Comparison of ENCODE assay signal across 12 mouse cellular contexts in genomic region chr4:139242607-139242955, GRCm38 (mm10). TPM values are rescaled to one million over a fixed set of nuclear protein-coding genes. Genes with fewer than 3 reads are reported as not detected.
A peak's percentile ranks its signal among the peaks of the same experiment; 100 is the strongest.
DNase-seq lines count a peak whose midpoint lies in the region; ATAC-seq and TF ChIP-seq lines count a peak whose summit lies in the region.
"Had no signal": no experiment of that assay in that cellular context is flagged by ENCODE, and none has a peak within 500 bp of the region (broad histone marks: within the 10 kb centered on the region; RNA-seq: fewer than 3 reads in every experiment).

No protein-coding gene starts in this region.

- peak overlapping the region; percentile 17 for H3K27ac ChIP-seq in kidney, adult 2 months (ENCODE audit: insufficient read depth, low read depth, low read length)
- H3K27ac ChIP-seq in embryonic facial prominence, embryonic 15.5 days (replicated peaks), result peak overlapping the region; percentile 65
- H3K27ac ChIP-seq in heart, embryonic 12.5 days (ENCODE audit: poor library complexity, severe bottlenecking), result peak overlapping the region; percentile 81
- peak overlapping the region; percentile 47 for H3K27ac ChIP-seq in limb, embryonic 10.5 days
- H3K27ac ChIP-seq: neural tube, embryonic 12.5 days had no signal

- TF ChIP-seq CTCF in kidney, adult 2 months (conservative IDR thresholded peaks at IDR 0.05; ENCODE audit: insufficient read depth, insufficient read length, low read depth, low read length), result no peak

- peak; percentile 61 for DNase-seq in kidney, adult 2 months
- DNase-seq in kidney, postnatal 10 days, result no peak
- no peak for DNase-seq in limb, embryonic 10.5 days (ENCODE audit: low spot score)
- DNase-seq in spleen, postnatal 36 days (ENCODE audit: low spot score in 2 of 2), result no peak
- DNase-seq in cerebellum, postnatal 4 days (ENCODE audit: low spot score in 2 of 2), result no peak
- DNase-seq: cerebellum, postnatal 36 days; midbrain, embryonic 14.5 days had no signal

- H3K27me3 ChIP-seq in kidney, adult 2 months (replicated peaks; ENCODE audit: control insufficient read depth, insufficient read depth, low read length), result no peaks in the 10 kb centered on the region
- H3K27me3 ChIP-seq in embryonic facial prominence, embryonic 15.5 days, result no peaks in the 10 kb centered on the region
- no peaks in the 10 kb centered on the region for H3K27me3 ChIP-seq in heart, embryonic 12.5 days (replicated peaks)
- no peaks in the 10 kb centered on the region for H3K27me3 ChIP-seq in limb, embryonic 10.5 days (ENCODE audit: low read depth, poor library complexity, severe bottlenecking)
- H3K27me3 ChIP-seq: limb, embryonic 15.5 days; neural tube, embryonic 12.5 days had no signal

- no peak for ATAC-seq in embryonic facial prominence, embryonic 15.5 days (ENCODE audit: insufficient number of reproducible peaks, low FRiP score, low TSS enrichment, low read depth)
- ATAC-seq in heart, embryonic 12.5 days (ENCODE audit: insufficient number of reproducible peaks, low FRiP score), result no peak
- ATAC-seq: lung, postnatal 0 days had no signal

- H3K36me3 ChIP-seq in kidney, adult 2 months (ENCODE audit: control insufficient read depth, insufficient read depth, low read length), result peaks cover 1% of the 10 kb centered on the region
- peaks cover 13% of the 10 kb centered on the region; the same call in 1 of the 2 replicates for H3K36me3 ChIP-seq in embryonic facial prominence, embryonic 15.5 days
- H3K36me3 ChIP-seq in heart, embryonic 12.5 days, result peaks cover 49% of the 10 kb centered on the region
- H3K36me3 ChIP-seq in limb, embryonic 10.5 days, result peaks cover 57% of the 10 kb centered on the region

- H3K4me1 ChIP-seq in kidney, adult 2 months (ENCODE audit: control insufficient read depth, insufficient read depth, low read length), result peaks cover 19% of the 10 kb centered on the region
- peaks cover 88% of the 10 kb centered on the region for H3K4me1 ChIP-seq in embryonic facial prominence, embryonic 15.5 days
- peaks cover 84% of the 10 kb centered on the region for H3K4me1 ChIP-seq in heart, embryonic 12.5 days (replicated peaks)
- peaks cover 88% of the 10 kb centered on the region for H3K4me1 ChIP-seq in limb, embryonic 10.5 days

- no peak for TF ChIP-seq POLR2A in kidney, adult 2 months (IDR thresholded peaks at IDR 0.05; ENCODE audit: low read depth, low read length)

- H3K4me3 ChIP-seq in kidney, adult 2 months (ENCODE audit: insufficient read depth, low read depth, low read length), result no peak overlapping the region
- no peak overlapping the region for H3K4me3 ChIP-seq in embryonic facial prominence, embryonic 15.5 days (replicated peaks)
- H3K4me3 ChIP-seq in heart, embryonic 12.5 days, result no peak overlapping the region
- no peak overlapping the region for H3K4me3 ChIP-seq in limb, embryonic 10.5 days
- H3K4me3 ChIP-seq: limb, embryonic 15.5 days; neural tube, embryonic 12.5 days had no signal

- H3K9ac ChIP-seq in embryonic facial prominence, embryonic 15.5 days, result no peak overlapping the region
- no peak overlapping the region for H3K9ac ChIP-seq in heart, embryonic 12.5 days
- H3K9ac ChIP-seq: limb, embryonic 15.5 days; neural tube, embryonic 12.5 days had no signal

- WGBS in kidney, adult 2 months, result 33% methylated on average over 7 of the region's 7 CpGs
- WGBS in embryonic facial prominence, embryonic 15.5 days, result 50% methylated on average over 7 of the region's 7 CpGs
- 44% methylated on average over 7 of the region's 7 CpGs for WGBS in heart, embryonic 12.5 days
- 58% methylated on average over 7 of the region's 7 CpGs for WGBS in limb, embryonic 10.5 days

- H3K9me3 ChIP-seq in embryonic facial prominence, embryonic 15.5 days (replicated peaks), result no peaks in the 10 kb centered on the region
- no peaks in the 10 kb centered on the region for H3K9me3 ChIP-seq in heart, embryonic 12.5 days (replicated peaks)
- H3K9me3 ChIP-seq in limb, embryonic 10.5 days (replicated peaks), result no peaks in the 10 kb centered on the region
- H3K9me3 ChIP-seq: limb, embryonic 15.5 days; neural tube, embryonic 12.5 days had no signal

- no peak overlapping the region for H3K4me2 ChIP-seq in embryonic facial prominence, embryonic 15.5 days (replicated peaks)
- H3K4me2 ChIP-seq in heart, embryonic 12.5 days, result peak overlapping the region; percentile 19; the same call in 1 of the 2 replicates
- H3K4me2 ChIP-seq: limb, embryonic 15.5 days; neural tube, embryonic 12.5 days had no signal

RNA-seq across cellular contexts. Expression of gene Capzb, which starts 49.9 kb away (rescaled TPM):
- 102 and 134 TPM in 2 replicates for polyA plus RNA-seq in kidney, adult 2 months (2012; rRNA removed)
- 389 and 397 TPM in 2 replicates for polyA plus RNA-seq in embryonic facial prominence, embryonic 15.5 days (2015; fragmentation: Nextera tagmentation; extraction: Ambion mirVana)
- 395 and 402 TPM in 2 replicates for polyA plus RNA-seq in heart, embryonic 12.5 days (2016; fragmentation: Nextera tagmentation; extraction: Ambion mirVana)
- polyA plus RNA-seq in limb, embryonic 10.5 days (2016; fragmentation: Nextera tagmentation; extraction: Ambion mirVana), result 385 and 390 TPM in 2 replicates

Comparison
In these comparisons a context has a peak if more than half of its experiments do, and no peak if none do; other contexts are left out.
1. H3K27ac ChIP-seq: peak in every context shown above with its lines; median percentile 81 in heart, embryonic 12.5 days; 65 in embryonic facial prominence, embryonic 15.5 days; 47 in limb, embryonic 10.5 days; 17 in kidney, adult 2 months.